Mouse (Mus musculus) lung, adult 2 months (tissue): Measurements from ENCODE around the gene Intu. TPM values are rescaled to one million over a fixed set of nuclear protein-coding genes. Genes with fewer than 3 reads are reported as not detected.

Source experiments
- DNase-seq: peaks from one replicate; pipeline ENCODE4 v3.0.0; 2022
- H3K4me1 ChIP-seq: fragments of 200-500 bp; 2 replicates; pipeline ENCODE4 v1.6.1; 2011; ENCODE audit warnings: low read length; ENCODE audit not compliant: control insufficient read depth, insufficient read depth
- H3K4me3 ChIP-seq: fragments of 200-500 bp; replicated peaks from 2 replicates; pipeline ENCODE3; 2011; ENCODE audit warnings: low read depth, mild to moderate bottlenecking, control low read depth, low read length; ENCODE audit errors: extremely low read depth
- CTCF ChIP-seq: fragments of 200-500 bp; IDR thresholded peaks from 2 replicates; pipeline ENCODE4 v1.5.1; 2011; ENCODE audit warnings: mild to moderate bottlenecking, low read length, control low read depth; ENCODE audit not compliant: insufficient read depth
- POLR2A ChIP-seq: fragments of 200-500 bp; IDR thresholded peaks from 2 replicates; pipeline ENCODE4 v1.6.1; 2011; ENCODE audit warnings: low read depth, mild to moderate bottlenecking, control low read depth, low read length, borderline replicate concordance; ENCODE audit errors: extremely low read depth
- WGBS: fragments of 180-500 bp; shearing (Covaris S2); methylation state at CpG from one replicate; pipeline ENCODE4 v1.1.7; 2018; 5-methylcytosine and 5-hydroxymethylcytosine counted together
- polyA plus RNA-seq: library from polyadenylated mRNA; depleted of rRNA; stranded (reverse); fragments of >200 nt; gene quantifications from 2 replicates; pipeline ENCODE4 v1.2.3, GENCODE M21; 2012; rRNA removed

Intu gene
- polyA plus RNA-seq: 3.0 and 4.0 TPM in 2 replicates

DNA sequence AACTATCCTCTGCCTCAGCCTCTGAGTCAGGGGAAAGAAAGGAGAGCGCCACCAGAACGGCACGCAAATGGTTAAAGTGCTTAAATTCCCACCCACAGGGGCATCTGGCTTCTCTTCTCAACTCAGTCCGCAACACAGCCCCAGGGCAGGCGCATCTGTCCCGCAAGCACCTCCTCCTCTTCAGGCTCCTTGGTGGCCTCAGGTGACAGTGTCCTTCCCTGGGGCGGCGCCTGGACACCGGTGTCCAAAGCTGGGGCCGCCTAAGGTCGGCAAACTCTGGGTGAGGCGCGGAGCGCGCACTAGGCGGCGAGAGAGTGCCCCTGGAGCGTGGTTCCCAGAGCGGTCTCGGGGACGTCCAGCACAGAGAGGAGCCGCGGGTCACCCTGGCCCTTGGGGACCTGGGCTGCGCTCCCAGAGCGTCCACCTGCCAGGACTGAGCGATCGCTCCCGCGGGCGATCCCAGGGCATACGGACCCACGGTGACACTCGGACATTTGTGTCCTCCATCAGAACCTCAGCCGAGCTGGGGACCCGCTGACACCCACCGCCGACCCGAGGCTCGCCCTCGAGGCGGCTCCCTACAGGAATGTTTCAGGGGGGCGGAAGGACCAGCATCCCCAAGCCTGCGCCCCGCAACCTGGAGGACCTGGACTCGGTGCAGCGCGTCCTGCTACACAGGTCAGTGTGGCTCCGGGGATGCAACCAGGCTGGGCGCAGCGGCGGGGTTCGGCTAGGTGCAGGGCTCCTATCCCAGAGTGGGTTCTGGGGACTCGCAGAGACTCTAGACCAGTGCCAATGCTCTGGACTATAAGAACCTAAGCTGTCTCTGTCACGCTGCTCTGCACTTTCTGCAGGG, at the start of gene Intu:
Intu (plus strand) TSS at position 1 of the 856 bp plus-strand sequence.
- peak within 1 kb of the TSS; percentile 26 for H3K4me3 ChIP-seq
- under 1% methylated on average over 54 of the region's 54 CpGs for WGBS
- peaks cover 4% of the 10 kb centered on the region for H3K4me1 ChIP-seq
- peak; percentile 53 for DNase-seq
- 0 out of 2 replicates have a peak, but pooled peaks have one; percentile 2 for TF ChIP-seq CTCF
- no peak for TF ChIP-seq POLR2A

DNA sequence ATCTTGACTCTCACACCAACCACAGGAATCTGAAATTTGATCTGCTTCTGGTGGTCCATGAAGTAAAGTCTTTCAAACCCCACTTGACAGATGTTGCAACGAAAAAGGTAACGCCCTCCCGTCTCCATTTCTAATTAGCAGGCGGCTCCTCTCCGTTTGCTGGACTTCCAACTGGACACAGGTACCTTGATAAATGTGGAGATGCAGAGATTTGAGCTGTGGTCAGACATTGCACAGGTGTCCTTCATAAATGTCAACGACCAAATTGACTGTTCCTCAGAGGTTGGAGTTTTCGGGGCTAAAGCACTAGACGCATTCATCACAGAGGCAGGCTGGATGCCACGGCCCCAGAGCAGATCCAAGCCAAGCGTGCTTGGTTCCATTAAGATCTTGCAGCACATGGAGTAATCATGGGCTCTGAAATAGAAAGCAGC, 47.8 kb upstream of the Intu start:
- H3K4me1 ChIP-seq: no peaks in the 10 kb centered on the region
- H3K4me3 ChIP-seq: no peak overlapping the region
- DNase-seq: no peak
- TF ChIP-seq POLR2A (no peak), CTCF (no peak)
- 39% methylated on average over 10 of the region's 10 CpGs for WGBS

DNA sequence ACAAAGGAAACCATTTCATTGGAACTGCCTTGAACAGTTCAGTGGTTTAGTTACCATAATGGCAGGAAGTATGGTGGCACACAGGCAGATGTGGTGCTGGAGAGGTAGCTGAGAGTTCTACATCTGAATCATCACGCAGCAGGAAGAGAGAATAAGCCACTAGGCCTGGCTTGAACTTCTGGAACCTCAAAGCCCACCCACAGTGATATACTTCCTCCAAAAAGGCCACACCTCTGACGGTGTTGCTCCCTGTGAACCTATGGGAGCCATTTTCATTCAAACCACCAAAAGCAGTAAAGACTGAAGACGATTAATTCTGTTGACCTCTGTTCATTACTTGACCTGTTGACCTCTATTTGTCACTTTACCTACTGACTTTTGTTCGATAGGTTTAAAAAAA, 43.7 kb upstream of the Intu start:
- 87% methylated on average over 4 of the region's 4 CpGs for WGBS
- no peak for DNase-seq
- TF ChIP-seq CTCF (no peak), POLR2A (no peak)
- Histone ChIP-seq H3K4me3 (no peak overlapping the region), H3K4me1 (no peaks in the 10 kb centered on the region)

DNA sequence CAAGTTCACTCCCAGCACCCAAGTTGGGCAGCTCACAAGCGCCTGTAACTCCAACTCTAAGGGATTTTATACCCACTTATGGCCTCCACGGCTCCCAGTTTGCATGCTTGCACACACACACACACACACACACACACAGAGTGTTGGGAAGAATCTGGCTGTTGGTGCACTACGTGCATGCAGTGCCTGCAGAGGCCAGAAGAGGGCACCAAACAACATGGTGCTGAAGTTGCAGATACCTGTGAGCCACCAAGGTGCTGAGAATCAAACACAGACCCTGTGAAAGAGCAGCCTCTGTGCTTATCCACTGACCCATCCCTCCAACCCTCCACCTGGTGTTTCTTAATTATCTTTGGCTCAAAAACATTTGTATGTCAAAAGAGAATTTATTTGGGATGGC, 39.3 kb upstream of the Intu start:
- DNase-seq: no peak
- WGBS: 97% methylated on average over 3 of the region's 3 CpGs
- Histone ChIP-seq H3K4me3 (no peak overlapping the region), H3K4me1 (no peaks in the 10 kb centered on the region)
- TF ChIP-seq POLR2A (no peak), CTCF (peak; percentile 20; the same call in 1 of the 2 replicates)

DNA sequence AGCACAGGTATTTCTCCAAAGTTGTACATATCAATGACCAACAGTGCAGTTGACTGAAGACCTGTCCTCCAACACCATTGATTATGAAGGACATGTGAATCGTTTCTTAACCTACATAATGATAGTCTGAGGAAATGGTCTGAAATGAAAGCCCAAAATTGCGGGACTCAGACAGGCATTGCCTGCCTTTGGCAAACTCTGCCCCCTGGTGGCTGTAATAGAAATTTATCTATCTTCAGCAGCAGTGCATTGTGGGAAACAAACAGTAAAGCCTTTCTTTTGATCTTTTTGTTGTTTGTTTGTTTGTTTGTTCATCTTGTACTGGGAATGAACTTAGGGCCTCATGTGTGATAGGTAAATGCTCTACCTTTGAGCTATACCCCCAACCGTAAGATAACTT, 32.2 kb upstream of the Intu start:
- Histone ChIP-seq H3K4me1 (no peaks in the 10 kb centered on the region), H3K4me3 (no peak overlapping the region)
- 89% methylated on average over 3 of the region's 3 CpGs for WGBS
- no peak for DNase-seq
- TF ChIP-seq CTCF: 0 out of 2 replicates have a peak, but pooled peaks have one; percentile 23
- no peak for TF ChIP-seq POLR2A

DNA sequence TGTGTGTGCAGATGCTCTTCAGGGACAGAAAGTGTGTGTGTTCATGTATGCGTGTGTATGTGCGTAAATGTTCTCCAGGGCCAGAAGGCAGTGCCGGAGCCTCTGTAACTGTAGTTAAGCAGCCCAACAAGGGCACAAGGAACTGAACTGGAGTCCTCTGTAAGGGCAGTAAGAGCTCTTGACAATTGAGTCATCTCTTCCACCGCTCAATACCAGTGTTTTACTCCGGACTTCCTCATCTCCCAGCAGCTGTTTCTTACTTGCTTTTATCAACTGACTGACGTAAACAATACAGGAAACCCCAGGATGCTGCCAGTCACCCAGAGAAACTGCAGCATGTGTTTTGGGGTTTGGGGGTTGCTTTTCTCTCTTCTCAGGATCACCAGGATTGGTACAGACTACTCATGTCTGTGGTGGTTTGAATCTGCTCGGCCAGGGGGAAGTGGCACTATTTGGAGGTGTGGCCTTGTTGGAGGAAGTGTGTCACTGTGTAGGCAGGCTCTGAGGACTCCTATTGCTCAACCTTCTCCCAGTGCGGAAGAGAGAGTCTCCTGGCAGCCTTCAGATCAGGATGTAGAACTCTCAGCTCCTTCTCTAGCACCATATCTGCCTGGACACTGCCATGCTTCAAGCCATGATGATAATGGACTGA, 30.8 kb upstream of the Intu start:
- DNase-seq: no peak
- TF ChIP-seq POLR2A: no peak
- no peak for TF ChIP-seq CTCF
- WGBS: 74% methylated on average over 8 of the region's 8 CpGs

DNA sequence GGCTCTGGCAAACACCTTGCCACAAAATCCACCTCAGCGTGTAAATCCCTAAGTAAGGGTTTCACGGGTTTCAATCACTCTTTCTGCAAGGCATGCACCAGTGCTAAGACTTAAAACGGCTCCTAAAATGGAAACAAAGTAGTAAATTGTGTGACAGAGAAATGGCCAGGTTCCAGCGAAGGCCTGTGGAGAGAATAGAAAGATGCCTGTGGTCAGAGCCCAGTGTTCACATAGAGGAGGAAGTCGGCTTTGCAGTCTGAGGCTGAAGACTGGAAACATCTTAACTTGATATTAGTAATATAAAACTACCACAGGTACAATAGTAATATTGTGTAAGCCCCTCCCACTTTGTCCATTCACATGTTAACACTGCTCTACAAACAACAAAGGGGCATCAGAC, 26.7 kb upstream of the Intu start:
- WGBS: 71% methylated on average over 5 of the region's 5 CpGs
- Histone ChIP-seq H3K4me1 (no peaks in the 10 kb centered on the region), H3K4me3 (no peak overlapping the region)
- TF ChIP-seq CTCF (no peak), POLR2A (no peak)
- DNase-seq: no peak

More for the DNA sequence above, 30.8 kb upstream of the Intu start:
- Histone ChIP-seq H3K4me1 (no peaks in the 10 kb centered on the region), H3K4me3 (no peak overlapping the region)

DNA sequence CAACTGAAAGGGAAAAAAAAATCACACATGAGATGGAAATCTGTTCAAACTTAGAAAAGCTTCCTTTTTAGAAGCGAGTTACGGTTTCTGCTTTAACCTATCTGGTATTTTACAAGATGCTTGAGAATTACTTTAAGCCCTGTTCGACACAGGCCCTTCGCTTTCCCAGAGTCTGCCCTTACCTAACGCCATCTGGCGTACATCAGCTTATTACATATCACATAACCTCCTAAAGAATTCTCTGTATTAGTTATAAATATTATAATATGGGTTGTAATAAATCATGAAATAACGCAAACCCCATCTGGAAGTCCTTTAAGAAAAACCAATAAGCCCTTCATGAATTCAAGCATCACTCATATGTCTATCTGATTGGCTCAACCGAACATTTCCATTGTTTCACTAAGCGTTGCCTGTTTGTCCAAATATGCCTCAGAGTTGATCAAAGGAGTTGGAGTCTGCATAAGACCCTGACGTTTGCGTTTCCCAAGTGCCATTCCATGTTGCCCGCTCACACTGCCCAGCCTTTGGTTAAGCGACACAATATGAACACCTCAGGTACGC, 25.6 kb upstream of the Intu start:
- no peak for DNase-seq
- Histone ChIP-seq H3K4me1 (no peaks in the 10 kb centered on the region), H3K4me3 (no peak overlapping the region)
- WGBS: 89% methylated on average over 14 of the region's 14 CpGs
- TF ChIP-seq CTCF (no peak), POLR2A (no peak)

DNA sequence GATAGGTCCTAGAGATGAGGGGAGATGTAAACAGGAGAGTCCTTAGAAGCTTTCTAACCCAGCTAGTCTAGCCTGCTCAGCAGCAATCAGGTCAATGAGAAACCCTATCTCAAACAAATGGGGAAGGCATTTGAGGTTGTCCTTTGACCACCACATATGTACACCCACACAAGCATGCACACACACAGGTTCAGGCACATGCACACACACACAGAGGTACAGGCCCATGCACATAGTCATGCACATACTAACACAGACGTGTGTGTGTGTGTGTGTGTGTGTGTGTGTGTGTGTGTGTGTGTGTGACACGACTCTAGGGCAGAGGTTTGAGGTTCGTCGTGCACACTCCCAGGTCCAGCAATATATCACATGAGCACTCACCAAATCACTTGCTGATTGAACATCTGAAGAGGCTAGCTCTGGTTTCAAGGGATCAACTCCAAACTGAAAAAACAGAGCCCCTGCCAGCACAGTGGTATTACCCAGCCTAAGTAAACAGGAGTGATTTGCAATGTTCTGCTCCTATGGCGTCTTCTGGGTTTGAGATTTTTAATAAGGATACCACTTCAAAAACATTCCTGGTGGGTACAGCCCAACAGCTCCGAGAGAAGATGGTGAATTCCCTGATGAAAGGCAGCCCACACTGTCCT, 22.0 kb upstream of the Intu start:
- DNase-seq: no peak
- no peak overlapping the region for H3K4me3 ChIP-seq
- H3K4me1 ChIP-seq: no peaks in the 10 kb centered on the region
- WGBS: 68% methylated on average over 6 of the region's 6 CpGs
- TF ChIP-seq CTCF: no peak
- no peak for TF ChIP-seq POLR2A

DNA sequence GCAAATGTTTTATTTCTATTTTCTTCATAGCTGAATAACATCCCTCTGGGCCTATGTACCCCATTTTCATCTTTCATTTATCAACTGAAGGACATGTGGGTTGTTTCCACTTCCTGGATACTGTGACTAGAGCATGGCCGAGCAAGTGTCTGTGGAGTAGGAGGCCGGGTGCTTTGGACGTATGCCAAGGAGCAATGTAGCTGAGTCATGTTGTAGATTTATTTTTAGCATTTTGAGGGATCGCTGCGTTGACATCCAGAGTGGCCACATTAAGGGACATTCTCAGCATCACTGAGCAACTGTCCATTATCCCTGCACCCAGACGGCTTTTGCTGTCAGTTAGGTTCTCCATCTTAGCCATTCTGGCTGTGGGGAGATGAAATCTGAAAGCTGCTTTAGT, 20.5 kb upstream of the Intu start:
- 24% methylated on average over 6 of the region's 6 CpGs for WGBS
- no peak overlapping the region for H3K4me3 ChIP-seq
- TF ChIP-seq CTCF (no peak), POLR2A (no peak)
- no peak for DNase-seq
- H3K4me1 ChIP-seq: no peaks in the 10 kb centered on the region
